ENCODE assay signal across 11 mouse cellular contexts in genomic region chr5:119613413-119613812, GRCm38 (mm10). TPM values are rescaled to one million over a fixed set of nuclear protein-coding genes. Genes with fewer than 3 reads are reported as not detected.
DNase-seq lines count a peak whose midpoint lies in the region; ATAC-seq and TF ChIP-seq lines count a peak whose summit lies in the region.
"Had no signal": no experiment of that assay in that cellular context is flagged by ENCODE, and none has a peak within 500 bp of the region (broad histone marks: within the 10 kb centered on the region; RNA-seq: fewer than 3 reads in every experiment).

No protein-coding gene starts in this region.

- no peak for TF ChIP-seq EP300 in stomach, postnatal 0 days (optimal IDR thresholded peaks at IDR 0.05)

- peak; percentile 46 for ATAC-seq in hindbrain, embryonic 12.5 days (ENCODE audit: low FRiP score)
- no peak for ATAC-seq in hindbrain, embryonic 11.5 days (ENCODE audit: low FRiP score)
- ATAC-seq in stomach, embryonic 14.5 days (ENCODE audit: insufficient number of reproducible peaks, insufficient read depth, low FRiP score, low read depth): peak; percentile 24; the same call in 1 of the 2 replicates
- no peak for ATAC-seq in stomach, postnatal 0 days (ENCODE audit: low FRiP score, low TSS enrichment)
- peak; percentile 64 for ATAC-seq in forebrain, embryonic 16.5 days
- peak; percentile 57; the same call in 1 of the 2 replicates for ATAC-seq in stomach, embryonic 16.5 days (ENCODE audit: insufficient read depth, low FRiP score)

- H3K9me3 ChIP-seq in hindbrain, embryonic 12.5 days (replicated peaks): no peaks in the 10 kb centered on the region
- no peaks in the 10 kb centered on the region for H3K9me3 ChIP-seq in hindbrain, embryonic 11.5 days (ENCODE audit: control insufficient read depth, low read length)
- no peaks in the 10 kb centered on the region for H3K9me3 ChIP-seq in stomach, embryonic 14.5 days (ENCODE audit: control insufficient read depth, low read depth, low read length)
- H3K9me3 ChIP-seq in stomach, postnatal 0 days (ENCODE audit: control insufficient read depth, low read length): no peaks in the 10 kb centered on the region
- H3K9me3 ChIP-seq in forebrain, embryonic 16.5 days (ENCODE audit: control insufficient read depth, low read length): no peaks in the 10 kb centered on the region
- H3K9me3 ChIP-seq in stomach, embryonic 16.5 days (replicated peaks; ENCODE audit: control insufficient read depth, low read length): no peaks in the 10 kb centered on the region

- no peak overlapping the region for H3K4me3 ChIP-seq in hindbrain, embryonic 12.5 days
- no peak overlapping the region for H3K4me3 ChIP-seq in hindbrain, embryonic 11.5 days (ENCODE audit: low read depth, low read length)
- no peak overlapping the region for H3K4me3 ChIP-seq in stomach, embryonic 14.5 days (ENCODE audit: low read depth, low read length)
- H3K4me3 ChIP-seq in stomach, postnatal 0 days (ENCODE audit: low read depth, low read length): no peak overlapping the region
- H3K4me3 ChIP-seq in forebrain, embryonic 16.5 days (replicated peaks; ENCODE audit: low read length): no peak overlapping the region
- H3K4me3 ChIP-seq in stomach, embryonic 16.5 days (replicated peaks; ENCODE audit: low read length): no peak overlapping the region

- no peaks in the 10 kb centered on the region for H3K36me3 ChIP-seq in hindbrain, embryonic 12.5 days
- H3K36me3 ChIP-seq in hindbrain, embryonic 11.5 days (ENCODE audit: control insufficient read depth, insufficient read depth, low read length): no peaks in the 10 kb centered on the region
- no peaks in the 10 kb centered on the region for H3K36me3 ChIP-seq in stomach, embryonic 14.5 days (ENCODE audit: control insufficient read depth, insufficient read depth, low read length)
- no peaks in the 10 kb centered on the region for H3K36me3 ChIP-seq in stomach, postnatal 0 days (ENCODE audit: control insufficient read depth, insufficient read depth, low read length)
- H3K36me3 ChIP-seq in forebrain, embryonic 16.5 days (ENCODE audit: control insufficient read depth, insufficient read depth): no peaks in the 10 kb centered on the region
- H3K36me3 ChIP-seq in stomach, embryonic 16.5 days (ENCODE audit: control insufficient read depth, insufficient read depth, low read length): no peaks in the 10 kb centered on the region

- TF ChIP-seq CTCF in stomach, postnatal 0 days (IDR thresholded peaks at IDR 0.05; ENCODE audit: low read depth): no peak

- H3K27me3 ChIP-seq in hindbrain, embryonic 12.5 days: peaks cover 3% of the 10 kb centered on the region; the same call in 1 of the 2 replicates
- no peaks in the 10 kb centered on the region for H3K27me3 ChIP-seq in hindbrain, embryonic 11.5 days (ENCODE audit: control insufficient read depth, insufficient read depth, low read length)
- no peaks in the 10 kb centered on the region for H3K27me3 ChIP-seq in stomach, embryonic 14.5 days (ENCODE audit: control insufficient read depth, insufficient read depth, low read length)
- H3K27me3 ChIP-seq in stomach, postnatal 0 days (ENCODE audit: control insufficient read depth, insufficient read depth, low read length): no peaks in the 10 kb centered on the region
- no peaks in the 10 kb centered on the region for H3K27me3 ChIP-seq in forebrain, embryonic 16.5 days (replicated peaks; ENCODE audit: control insufficient read depth, insufficient read depth, low read length)
- no peaks in the 10 kb centered on the region for H3K27me3 ChIP-seq in stomach, embryonic 16.5 days (ENCODE audit: control insufficient read depth, insufficient read depth, low read length)
- H3K27me3 ChIP-seq: CH12.LX had no signal

- peaks cover 5% of the 10 kb centered on the region; the same call in 1 of the 2 replicates for H3K4me1 ChIP-seq in hindbrain, embryonic 12.5 days
- H3K4me1 ChIP-seq in hindbrain, embryonic 11.5 days (replicated peaks; ENCODE audit: control insufficient read depth, insufficient read depth, low read length): no peaks in the 10 kb centered on the region
- no peaks in the 10 kb centered on the region for H3K4me1 ChIP-seq in stomach, embryonic 14.5 days (ENCODE audit: control insufficient read depth, insufficient read depth, low read length)
- no peaks in the 10 kb centered on the region for H3K4me1 ChIP-seq in stomach, postnatal 0 days (replicated peaks; ENCODE audit: control insufficient read depth, insufficient read depth)
- H3K4me1 ChIP-seq in forebrain, embryonic 16.5 days (replicated peaks; ENCODE audit: control insufficient read depth, insufficient read depth, low read length): no peaks in the 10 kb centered on the region; the same call in 1 of the 2 replicates
- H3K4me1 ChIP-seq in stomach, embryonic 16.5 days (ENCODE audit: control insufficient read depth, insufficient read depth, low read length): no peaks in the 10 kb centered on the region

- H3K27ac ChIP-seq in hindbrain, embryonic 12.5 days: no peak overlapping the region
- H3K27ac ChIP-seq in hindbrain, embryonic 11.5 days (ENCODE audit: low read depth, low read length): no peak overlapping the region
- H3K27ac ChIP-seq in stomach, embryonic 14.5 days (ENCODE audit: low read length): no peak overlapping the region
- H3K27ac ChIP-seq in stomach, postnatal 0 days (replicated peaks): no peak overlapping the region
- no peak overlapping the region for H3K27ac ChIP-seq in forebrain, embryonic 16.5 days (ENCODE audit: low read length)
- peak overlapping the region; percentile 35; the same call in 1 of the 2 replicates for H3K27ac ChIP-seq in stomach, embryonic 16.5 days (ENCODE audit: low read length)

- intact Hi-C loops in heart, postnatal 36 days (cut with DNase I): no loop called here

- no peak overlapping the region for H3K9ac ChIP-seq in hindbrain, embryonic 12.5 days
- H3K9ac ChIP-seq in hindbrain, embryonic 11.5 days (ENCODE audit: low read depth, low read length): no peak overlapping the region
- no peak overlapping the region for H3K9ac ChIP-seq in stomach, embryonic 14.5 days (replicated peaks; ENCODE audit: low read depth, low read length)
- no peak overlapping the region for H3K9ac ChIP-seq in stomach, postnatal 0 days (ENCODE audit: low read length)
- no peak overlapping the region for H3K9ac ChIP-seq in forebrain, embryonic 16.5 days (replicated peaks; ENCODE audit: low read depth, low read length)
- H3K9ac ChIP-seq in stomach, embryonic 16.5 days (ENCODE audit: low read length): no peak overlapping the region

- WGBS in hindbrain, embryonic 12.5 days: 9% methylated on average over 6 of the region's 6 CpGs
- WGBS in hindbrain, embryonic 11.5 days: 10% methylated on average over 6 of the region's 6 CpGs
- WGBS in stomach, embryonic 14.5 days: 30% methylated on average over 6 of the region's 6 CpGs
- WGBS in stomach, postnatal 0 days: 30% methylated on average over 4 of the region's 6 CpGs
- 7% methylated on average over 6 of the region's 6 CpGs for WGBS in forebrain, embryonic 16.5 days
- WGBS in stomach, embryonic 16.5 days: 30% methylated on average over 6 of the region's 6 CpGs

- DNase-seq in hindbrain, embryonic 11.5 days (ENCODE audit: low spot score): no peak
- no peak for DNase-seq in stomach, postnatal 0 days (ENCODE audit: low spot score)
- DNase-seq in spleen, postnatal 14 days (ENCODE audit: low spot score in 2 of 2): no peak
- DNase-seq in heart, postnatal 36 days: no peak
- DNase-seq: cerebellum, adult 18-20 months had no signal

- H3K4me2 ChIP-seq in hindbrain, embryonic 12.5 days (replicated peaks): no peak overlapping the region
- H3K4me2 ChIP-seq in hindbrain, embryonic 11.5 days (replicated peaks; ENCODE audit: low read depth, low read length): no peak overlapping the region
- no peak overlapping the region for H3K4me2 ChIP-seq in stomach, embryonic 14.5 days (replicated peaks; ENCODE audit: low read depth, low read length)
- no peak overlapping the region for H3K4me2 ChIP-seq in stomach, postnatal 0 days (replicated peaks; ENCODE audit: low read depth)
- H3K4me2 ChIP-seq in forebrain, embryonic 16.5 days (ENCODE audit: low read length): no peak overlapping the region
- H3K4me2 ChIP-seq in stomach, embryonic 16.5 days (ENCODE audit: low read depth, low read length): no peak overlapping the region

RNA-seq across cellular contexts. Expression of gene Tbx3, which starts 57.1 kb away (rescaled TPM):
- 8.9 and 10.3 TPM in 2 replicates for polyA plus RNA-seq in hindbrain, embryonic 12.5 days (2016; fragmentation: Nextera tagmentation; extraction: Ambion mirVana)
- 5.1 and 9.0 TPM in 2 replicates for polyA plus RNA-seq in hindbrain, embryonic 11.5 days (2014; fragmentation: Nextera tagmentation; extraction: Ambion mirVana)
- polyA plus RNA-seq in stomach, embryonic 14.5 days (2014; fragmentation: Nextera tagmentation; extraction: Ambion mirVana): 20.4 and 20.6 TPM in 2 replicates
- 6.8 and 7.5 TPM in 2 replicates for polyA plus RNA-seq in stomach, postnatal 0 days (2015; fragmentation: Nextera tagmentation; extraction: Ambion mirVana)
- polyA plus RNA-seq in forebrain, embryonic 16.5 days (2015; fragmentation: Nextera tagmentation; extraction: Ambion mirVana): 2.1 and 3.0 TPM in 2 replicates
- polyA plus RNA-seq in stomach, embryonic 16.5 days (2015; fragmentation: Nextera tagmentation; extraction: Ambion mirVana): 15.8 and 16.5 TPM in 2 replicates
- total RNA-seq in heart, postnatal 36 days (2021): 10 to 100 TPM; 10.5 to 11.5 TPM
- total RNA-seq: CH12.LX; monocyte, adult 5-6 weeks had no signal

Comparison
In these comparisons a context has a peak if more than half of its experiments do, and no peak if none do; other contexts are left out.
1. ATAC-seq: peak in hindbrain, embryonic 12.5 days (single experiment), stomach, embryonic 14.5 days (single experiment), forebrain, embryonic 16.5 days (single experiment) and stomach, embryonic 16.5 days (single experiment); none in hindbrain, embryonic 11.5 days (single experiment) and stomach, postnatal 0 days (single experiment).